Mouse (Mus musculus) spleen, adult 2 months (tissue): ENCODE measurements around the gene Tnk2. TPM values are rescaled to one million over a fixed set of nuclear protein-coding genes. Genes with fewer than 3 reads are reported as not detected.

Source experiments
- DNase-seq, 2 experiments: peaks; one replicate each; pipeline versions ENCODE4 v3.0.0 to v3.0.0-alpha.2; 2012 to 2021; ENCODE audit warnings: low spot score in 2 of 2, low read depth in 1 of 2
- H3K27ac ChIP-seq: fragments of 200-500 bp; 2 replicates; pipeline ENCODE4 v1.5.1; 2012; ENCODE audit warnings: low read length, inconsistent platforms; ENCODE audit not compliant: insufficient read depth
- H3K27me3 ChIP-seq: fragments of 200-500 bp; 2 replicates; pipeline ENCODE4 v1.6.1; 2012; ENCODE audit warnings: mild to moderate bottlenecking, moderate library complexity, low read length, inconsistent platforms; ENCODE audit not compliant: control insufficient read depth, insufficient read depth
- H3K36me3 ChIP-seq: fragments of 200-500 bp; 2 replicates; pipeline ENCODE4 v1.6.1; 2012; ENCODE audit warnings: mild to moderate bottlenecking, low read length, inconsistent platforms; ENCODE audit not compliant: control insufficient read depth, insufficient read depth
- H3K4me1 ChIP-seq: fragments of 200-500 bp; 2 replicates; pipeline ENCODE4 v1.6.1; 2011; ENCODE audit warnings: inconsistent platforms; ENCODE audit not compliant: control insufficient read depth, insufficient read depth, insufficient read length
- H3K4me3 ChIP-seq: fragments of 200-500 bp; 2 replicates; pipeline ENCODE4 v1.5.1; 2011; ENCODE audit warnings: mild to moderate bottlenecking, inconsistent platforms; ENCODE audit not compliant: insufficient read depth, insufficient read length; ENCODE audit errors: extremely low read depth
- CTCF ChIP-seq: fragments of 200-500 bp; IDR thresholded peaks from 2 replicates; pipeline ENCODE4 v1.5.1; 2011; ENCODE audit warnings: mild to moderate bottlenecking, inconsistent platforms; ENCODE audit not compliant: insufficient read depth, insufficient read length, insufficient replicate concordance; ENCODE audit errors: extremely low read depth
- POLR2A ChIP-seq: fragments of 200-500 bp; IDR thresholded peaks from 2 replicates; pipeline ENCODE4 v1.6.1; 2011; ENCODE audit warnings: low read depth, low read length, inconsistent platforms
- WGBS: fragments of 180-500 bp; shearing (Covaris S2); methylation state at CpG from one replicate; pipeline ENCODE4 v1.1.7; 2018; 5-methylcytosine and 5-hydroxymethylcytosine counted together
- polyA plus RNA-seq: library from polyadenylated mRNA; depleted of rRNA; stranded (reverse); fragments of >200 nt; gene quantifications from 2 replicates; pipeline ENCODE4 v1.2.3, GENCODE M21; 2012

Gene Tnk2
- polyA plus RNA-seq, 1 experiment = 109 TPM

- WGBS = 88% methylated on average over 4 of the region's 4 CpGs
- H3K36me3 ChIP-seq = peaks cover 30% of the 10 kb centered on the region
These were observed 24.8 kb downstream of the Tnk2 start for GRCm38 (mm10) chr16:32668472-32668871.

GRCm38 (mm10) chr16:32669243-32669642 is 25.6 kb downstream of the Tnk2 start:
- H3K4me1 ChIP-seq = no peaks in the 10 kb centered on the region; the same call in 1 of the 2 replicates
- peaks cover 30% of the 10 kb centered on the region for H3K36me3 ChIP-seq
- no peak overlapping the region for H3K4me3 ChIP-seq
- WGBS = 97% methylated on average over 10 of the region's 10 CpGs
- no peaks in the 10 kb centered on the region for H3K27me3 ChIP-seq
- H3K27ac ChIP-seq = no peak overlapping the region
- no peak for TF ChIP-seq CTCF
- no peak for TF ChIP-seq POLR2A
- DNase-seq = no peak

More at GRCm38 (mm10) chr16:32668472-32668871, 24.8 kb downstream of the Tnk2 start:
- Histone ChIP-seq H3K4me3 (no peak overlapping the region), H3K27me3 (no peaks in the 10 kb centered on the region), H3K4me1 (peaks cover under 1% of the 10 kb centered on the region; the same call in 1 of the 2 replicates), H3K27ac (no peak overlapping the region)
- peak in 1 of 2 experiments; percentile 52 for DNase-seq
- TF ChIP-seq POLR2A = no peak
- TF ChIP-seq CTCF = peak; percentile 44; the same call in 1 of the 2 replicates

- no peak overlapping the region; the same call in 1 of the 2 replicates for H3K27ac ChIP-seq
- H3K27me3 ChIP-seq = no peaks in the 10 kb centered on the region
- peaks cover 32% of the 10 kb centered on the region for H3K36me3 ChIP-seq
- no peak overlapping the region for H3K4me3 ChIP-seq
- 84% methylated on average over 10 of the region's 10 CpGs for WGBS
- no peak for DNase-seq
- H3K4me1 ChIP-seq = no peaks in the 10 kb centered on the region; the same call in 1 of the 2 replicates
- TF ChIP-seq POLR2A (no peak), CTCF (no peak)
These were observed 26.9 kb downstream of the Tnk2 start for GRCm38 (mm10) chr16:32670354-32671124.

- WGBS = 88% methylated on average over 13 of the region's 13 CpGs
- Histone ChIP-seq H3K4me1 (no peaks in the 10 kb centered on the region; the same call in 1 of the 2 replicates), H3K4me3 (no peak overlapping the region), H3K27ac (no peak overlapping the region), H3K36me3 (peaks cover 39% of the 10 kb centered on the region), H3K27me3 (no peaks in the 10 kb centered on the region)
- no peak for DNase-seq
- TF ChIP-seq CTCF (no peak), POLR2A (no peak)
These were observed 27.7 kb downstream of the Tnk2 start for GRCm38 (mm10) chr16:32671206-32671887.

GRCm38 (mm10) chr16:32672250-32672649 is 28.6 kb downstream of the Tnk2 start:
- no peak for TF ChIP-seq CTCF
- no peak for TF ChIP-seq POLR2A
- H3K27me3 ChIP-seq = no peaks in the 10 kb centered on the region
- no peaks in the 10 kb centered on the region for H3K4me1 ChIP-seq
- no peak for DNase-seq
- H3K27ac ChIP-seq = no peak overlapping the region
- H3K4me3 ChIP-seq = no peak overlapping the region
- WGBS = 92% methylated on average over 7 of the region's 7 CpGs
- peaks cover 48% of the 10 kb centered on the region for H3K36me3 ChIP-seq

GRCm38 (mm10) chr16:32672861-32673560 is 29.3 kb downstream of the Tnk2 start:
- WGBS = 76% methylated on average over 13 of the region's 13 CpGs
- H3K27ac ChIP-seq = 0 out of 2 replicates have a peak overlapping the region, but pooled peaks have one; percentile 4
- TF ChIP-seq POLR2A (no peak), CTCF (no peak)
- no peaks in the 10 kb centered on the region for H3K27me3 ChIP-seq
- H3K4me3 ChIP-seq = no peak overlapping the region
- DNase-seq = no peak
- H3K4me1 ChIP-seq = no peaks in the 10 kb centered on the region
- peaks cover 51% of the 10 kb centered on the region for H3K36me3 ChIP-seq
